Mouse (Mus musculus): ENCODE measurements around the gene Syngr2. TPM values are rescaled to one million over a fixed set of nuclear protein-coding genes. Genes with fewer than 3 reads are reported as not detected.

Syngr2 gene
- polyA plus RNA-seq, 1 experiment, result 188 TPM

- H3K27ac ChIP-seq (ENCODE audit: insufficient read depth, low read length), result no peak overlapping the region
- H3K36me3 ChIP-seq (ENCODE audit: control insufficient read depth, insufficient read depth, low read length), result peaks cover 2% of the 10 kb centered on the region; the same call in 1 of the 2 replicates
- DNase-seq (ENCODE audit: low read depth in 1 of 2, low spot score in 2 of 2), result no peak
- peaks cover 3% of the 10 kb centered on the region; the same call in 1 of the 2 replicates for H3K4me1 ChIP-seq (ENCODE audit: control insufficient read depth, insufficient read depth, insufficient read length)
- TF ChIP-seq POLR2A (IDR thresholded peaks at IDR 0.05; ENCODE audit: low read depth, low read length) (no peak), CTCF (IDR thresholded peaks at IDR 0.05; ENCODE audit: extremely low read depth, insufficient read depth, insufficient read length, insufficient replicate concordance) (no peak)
- H3K27me3 ChIP-seq (ENCODE audit: control insufficient read depth, insufficient read depth, low read length), result no peaks in the 10 kb centered on the region
- no peak overlapping the region for H3K4me3 ChIP-seq (ENCODE audit: extremely low read depth, insufficient read depth, insufficient read length)
- 95% methylated on average over 8 of the region's 8 CpGs for WGBS
Observed at GRCm38 (mm10) chr11:117834086-117834485, 24.6 kb downstream of the Syngr2 start.

GRCm38 (mm10) chr11:117836306-117836705 lies 26.8 kb downstream of the Syngr2 start:
- no peak for DNase-seq (ENCODE audit: low read depth in 1 of 2, low spot score in 2 of 2)
- Histone ChIP-seq H3K4me3 (ENCODE audit: extremely low read depth, insufficient read depth, insufficient read length) (no peak overlapping the region), H3K4me1 (ENCODE audit: control insufficient read depth, insufficient read depth, insufficient read length) (no peaks in the 10 kb centered on the region), H3K36me3 (ENCODE audit: control insufficient read depth, insufficient read depth, low read length) (peaks cover 2% of the 10 kb centered on the region; the same call in 1 of the 2 replicates), H3K27ac (ENCODE audit: insufficient read depth, low read length) (no peak overlapping the region), H3K27me3 (ENCODE audit: control insufficient read depth, insufficient read depth, low read length) (no peaks in the 10 kb centered on the region)
- WGBS, result 62% methylated on average over 13 of the region's 13 CpGs
- no peak for TF ChIP-seq CTCF (IDR thresholded peaks at IDR 0.05; ENCODE audit: extremely low read depth, insufficient read depth, insufficient read length, insufficient replicate concordance)
- no peak for TF ChIP-seq POLR2A (IDR thresholded peaks at IDR 0.05; ENCODE audit: low read depth, low read length)

- DNase-seq (ENCODE audit: low read depth in 1 of 2, low spot score in 2 of 2), result no peak
- WGBS, result 81% methylated on average over 2 of the region's 2 CpGs
- Histone ChIP-seq H3K27ac (ENCODE audit: insufficient read depth, low read length) (peak overlapping the region; percentile 12; the same call in 1 of the 2 replicates), H3K27me3 (ENCODE audit: control insufficient read depth, insufficient read depth, low read length) (no peaks in the 10 kb centered on the region), H3K4me3 (ENCODE audit: extremely low read depth, insufficient read depth, insufficient read length) (no peak overlapping the region), H3K4me1 (ENCODE audit: control insufficient read depth, insufficient read depth, insufficient read length) (no peaks in the 10 kb centered on the region), H3K36me3 (ENCODE audit: control insufficient read depth, insufficient read depth, low read length) (peaks cover 2% of the 10 kb centered on the region; the same call in 1 of the 2 replicates)
- TF ChIP-seq POLR2A (IDR thresholded peaks at IDR 0.05; ENCODE audit: low read depth, low read length) (no peak), CTCF (IDR thresholded peaks at IDR 0.05; ENCODE audit: extremely low read depth, insufficient read depth, insufficient read length, insufficient replicate concordance) (no peak)
Observed at GRCm38 (mm10) chr11:117838572-117838971, 29.1 kb downstream of the Syngr2 start.

- H3K4me3 ChIP-seq (ENCODE audit: extremely low read depth, insufficient read depth, insufficient read length), result no peak overlapping the region
- peaks cover 2% of the 10 kb centered on the region; the same call in 1 of the 2 replicates for H3K36me3 ChIP-seq (ENCODE audit: control insufficient read depth, insufficient read depth, low read length)
- no peak for DNase-seq (ENCODE audit: low read depth in 1 of 2, low spot score in 2 of 2)
- no peak overlapping the region for H3K27ac ChIP-seq (ENCODE audit: insufficient read depth, low read length)
- H3K27me3 ChIP-seq (ENCODE audit: control insufficient read depth, insufficient read depth, low read length), result no peaks in the 10 kb centered on the region
- WGBS, result 75% methylated on average over 1 of the region's 1 CpGs
- TF ChIP-seq POLR2A (IDR thresholded peaks at IDR 0.05; ENCODE audit: low read depth, low read length), result no peak
- TF ChIP-seq CTCF (IDR thresholded peaks at IDR 0.05; ENCODE audit: extremely low read depth, insufficient read depth, insufficient read length, insufficient replicate concordance), result no peak
- H3K4me1 ChIP-seq (ENCODE audit: control insufficient read depth, insufficient read depth, insufficient read length), result no peaks in the 10 kb centered on the region
Observed at GRCm38 (mm10) chr11:117839021-117839420, 29.6 kb downstream of the Syngr2 start.

GRCm38 (mm10) chr11:117840910-117841309 lies 31.4 kb downstream of the Syngr2 start:
- H3K27me3 ChIP-seq (ENCODE audit: control insufficient read depth, insufficient read depth, low read length), result no peaks in the 10 kb centered on the region
- TF ChIP-seq CTCF (IDR thresholded peaks at IDR 0.05; ENCODE audit: extremely low read depth, insufficient read depth, insufficient read length, insufficient replicate concordance) (no peak), POLR2A (IDR thresholded peaks at IDR 0.05; ENCODE audit: low read depth, low read length) (no peak)
- 69% methylated on average over 1 of the region's 1 CpGs for WGBS
- 0 out of 2 replicates have a peak, but pooled peaks cover 2% of the 10 kb centered on the region for H3K36me3 ChIP-seq (ENCODE audit: control insufficient read depth, insufficient read depth, low read length)
- H3K4me1 ChIP-seq (ENCODE audit: control insufficient read depth, insufficient read depth, insufficient read length), result no peaks in the 10 kb centered on the region
- no peak for DNase-seq (ENCODE audit: low read depth in 1 of 2, low spot score in 2 of 2)
- H3K4me3 ChIP-seq (ENCODE audit: extremely low read depth, insufficient read depth, insufficient read length), result no peak overlapping the region
- H3K27ac ChIP-seq (ENCODE audit: insufficient read depth, low read length), result no peak overlapping the region

DNA sequence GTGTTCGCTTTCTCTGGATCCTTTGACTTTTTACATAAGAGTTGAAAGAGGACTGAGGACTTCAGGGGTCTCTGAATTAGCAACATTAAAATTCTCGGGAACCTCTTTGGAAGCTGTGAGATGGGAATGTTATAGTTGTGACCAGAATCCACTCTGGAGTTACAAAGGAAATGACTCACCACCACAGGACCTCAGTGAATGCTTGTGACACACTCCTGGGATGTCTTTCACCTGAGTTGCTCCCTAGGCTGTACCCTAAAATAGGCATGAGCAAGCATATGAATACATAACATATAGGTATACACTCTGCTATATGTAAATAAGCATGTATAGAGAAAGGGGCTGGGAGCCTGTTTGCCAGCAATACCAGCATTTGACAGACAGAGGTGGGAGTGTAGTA lies 34.0 kb downstream of the Syngr2 start:
- H3K4me3 ChIP-seq (ENCODE audit: extremely low read depth, insufficient read depth, insufficient read length), result no peak overlapping the region

DNA sequence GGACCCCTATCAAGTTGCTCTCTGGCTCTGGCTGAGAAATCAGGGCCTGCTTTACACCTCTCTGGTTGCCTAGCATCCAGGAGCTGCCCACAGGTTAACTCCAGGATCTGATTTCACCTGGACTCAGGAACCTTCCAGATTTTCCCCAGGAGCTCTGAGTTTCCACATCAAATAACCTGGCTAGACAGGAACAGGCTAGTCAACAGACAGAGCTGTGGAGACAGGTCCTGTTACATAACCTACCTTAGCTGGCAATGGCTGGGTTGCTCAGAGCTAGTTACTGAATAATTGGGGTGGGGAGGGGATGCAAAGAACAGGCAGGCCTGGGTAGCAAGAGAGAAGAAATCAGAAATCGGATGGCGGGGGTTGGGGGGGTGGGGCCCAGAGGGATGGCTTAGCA lies 35.5 kb downstream of the Syngr2 start:
- H3K27ac ChIP-seq (ENCODE audit: insufficient read depth, low read length), result no peak overlapping the region
- H3K4me3 ChIP-seq (ENCODE audit: extremely low read depth, insufficient read depth, insufficient read length), result no peak overlapping the region
- H3K27me3 ChIP-seq (ENCODE audit: control insufficient read depth, insufficient read depth, low read length), result no peaks in the 10 kb centered on the region
- 90% methylated on average over 2 of the region's 2 CpGs for WGBS
- no peaks in the 10 kb centered on the region for H3K36me3 ChIP-seq (ENCODE audit: control insufficient read depth, insufficient read depth, low read length)
- TF ChIP-seq POLR2A (IDR thresholded peaks at IDR 0.05; ENCODE audit: low read depth, low read length), result no peak
- TF ChIP-seq CTCF (IDR thresholded peaks at IDR 0.05; ENCODE audit: extremely low read depth, insufficient read depth, insufficient read length, insufficient replicate concordance), result no peak
- peaks cover 8% of the 10 kb centered on the region; the same call in 1 of the 2 replicates for H3K4me1 ChIP-seq (ENCODE audit: control insufficient read depth, insufficient read depth, insufficient read length)
- DNase-seq (ENCODE audit: low read depth in 1 of 2, low spot score in 2 of 2), result no peak

More for the DNA sequence above, 34.0 kb downstream of the Syngr2 start:
- WGBS, result 88% methylated on average over 2 of the region's 2 CpGs
- no peak overlapping the region for H3K27ac ChIP-seq (ENCODE audit: insufficient read depth, low read length)
- no peak for DNase-seq (ENCODE audit: low read depth in 1 of 2, low spot score in 2 of 2)
- 0 out of 2 replicates have a peak, but pooled peaks cover 2% of the 10 kb centered on the region for H3K36me3 ChIP-seq (ENCODE audit: control insufficient read depth, insufficient read depth, low read length)
- H3K4me1 ChIP-seq (ENCODE audit: control insufficient read depth, insufficient read depth, insufficient read length), result peaks cover 8% of the 10 kb centered on the region; the same call in 1 of the 2 replicates
- TF ChIP-seq POLR2A (IDR thresholded peaks at IDR 0.05; ENCODE audit: low read depth, low read length) (no peak), CTCF (IDR thresholded peaks at IDR 0.05; ENCODE audit: extremely low read depth, insufficient read depth, insufficient read length, insufficient replicate concordance) (no peak)
- H3K27me3 ChIP-seq (ENCODE audit: control insufficient read depth, insufficient read depth, low read length), result no peaks in the 10 kb centered on the region

All from spleen, adult 2 months (tissue).